Mouse (Mus musculus): Measurements from ENCODE around the gene Tent4b. TPM values are rescaled to one million over a fixed set of nuclear protein-coding genes. Genes with fewer than 3 reads are reported as not detected.

Tent4b gene
- total RNA-seq, 2 experiments from 2014 or later, result 36.5 to 37.9 TPM

DNA sequence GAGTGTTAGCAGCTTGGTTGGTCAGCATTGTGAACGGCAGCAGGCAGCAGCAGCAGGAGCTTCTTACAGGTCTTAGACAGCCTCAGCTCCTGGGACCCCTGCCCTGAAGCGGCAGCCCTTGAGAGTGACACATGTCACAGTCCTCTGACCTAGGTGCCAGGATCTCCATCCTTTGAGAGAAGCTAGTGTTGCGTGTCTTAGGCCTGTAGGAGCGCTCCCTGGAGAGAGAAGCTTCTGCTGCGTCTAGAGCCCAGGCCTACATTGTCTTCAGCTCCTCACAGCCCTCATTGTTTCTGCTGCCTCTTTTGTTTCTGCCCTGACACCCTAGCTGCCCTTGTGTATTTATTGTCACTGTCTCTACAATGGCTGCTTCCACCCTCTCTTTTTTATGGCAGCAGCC lies 26.3 kb downstream of the Tent4b start:
- intact Hi-C loops (cut with DNase I), result no loop called here
- no peak for DNase-seq (ENCODE audit: low spot score in 2 of 2)

DNA sequence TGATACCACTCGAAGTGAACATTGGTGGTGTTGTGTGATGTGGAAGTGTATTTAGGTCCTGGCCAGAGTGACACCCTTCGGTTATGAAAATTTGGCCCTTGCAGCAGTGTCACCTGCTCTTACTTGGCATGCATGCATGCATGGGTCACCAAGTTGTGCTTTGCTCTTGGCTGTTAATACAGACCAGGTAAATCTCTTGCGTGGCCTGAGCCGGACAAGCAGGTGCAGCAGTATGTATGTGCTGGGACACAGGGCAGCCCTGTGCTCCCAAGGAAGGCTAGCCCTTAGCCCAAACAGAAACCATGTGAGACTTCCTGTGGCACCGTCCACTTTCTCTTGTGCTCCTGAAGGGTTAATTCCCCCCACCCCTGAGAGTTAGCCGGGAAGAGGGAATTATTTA lies 28.8 kb downstream of the Tent4b start:
- intact Hi-C loops (cut with DNase I), result no loop called here
- no peak for DNase-seq (ENCODE audit: low spot score in 2 of 2)

DNA sequence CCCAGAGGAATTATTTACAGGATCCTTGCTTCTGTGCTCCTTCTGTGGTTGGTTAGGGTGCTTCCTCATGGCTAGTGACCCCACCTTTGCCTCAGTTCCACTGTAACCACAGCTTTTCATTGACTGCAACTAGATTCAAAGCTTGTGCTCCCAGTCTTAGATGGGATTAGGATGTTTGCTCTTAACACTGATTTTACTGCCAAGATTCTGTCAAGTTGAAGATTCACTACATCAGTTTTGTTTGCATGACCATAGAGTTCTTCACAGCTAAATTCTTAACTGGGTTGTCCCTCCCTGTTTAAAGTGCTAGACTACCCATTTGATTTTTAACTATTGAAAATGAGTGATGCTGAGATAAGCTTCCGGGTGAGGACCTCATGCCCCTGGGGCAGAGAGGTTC lies 29.3 kb downstream of the Tent4b start:
- intact Hi-C loops (cut with DNase I), result no loop called here
- no peak for DNase-seq (ENCODE audit: low spot score in 2 of 2)

DNA sequence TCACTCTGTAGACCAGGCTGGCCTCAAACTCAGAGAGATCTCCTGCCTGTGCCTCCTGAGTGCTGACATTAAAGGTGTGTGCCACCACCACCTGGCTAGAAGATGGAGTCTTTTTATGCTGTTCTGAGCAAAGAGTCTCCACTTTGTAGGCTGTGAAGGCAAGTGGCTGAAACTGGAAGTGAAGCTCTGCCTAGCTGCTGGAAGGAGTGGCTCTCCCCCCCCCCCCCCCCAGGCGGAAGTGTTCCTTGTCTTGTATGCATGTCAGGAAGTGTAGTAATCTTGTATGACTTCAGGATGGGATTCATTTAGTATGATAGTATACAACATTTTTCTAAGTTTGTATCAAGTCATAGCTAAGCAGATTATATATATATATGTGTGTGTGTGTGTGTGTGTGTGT lies 29.8 kb downstream of the Tent4b start:
- DNase-seq (ENCODE audit: low spot score in 2 of 2), result no peak
- intact Hi-C loops (cut with DNase I), result no loop called here

DNA sequence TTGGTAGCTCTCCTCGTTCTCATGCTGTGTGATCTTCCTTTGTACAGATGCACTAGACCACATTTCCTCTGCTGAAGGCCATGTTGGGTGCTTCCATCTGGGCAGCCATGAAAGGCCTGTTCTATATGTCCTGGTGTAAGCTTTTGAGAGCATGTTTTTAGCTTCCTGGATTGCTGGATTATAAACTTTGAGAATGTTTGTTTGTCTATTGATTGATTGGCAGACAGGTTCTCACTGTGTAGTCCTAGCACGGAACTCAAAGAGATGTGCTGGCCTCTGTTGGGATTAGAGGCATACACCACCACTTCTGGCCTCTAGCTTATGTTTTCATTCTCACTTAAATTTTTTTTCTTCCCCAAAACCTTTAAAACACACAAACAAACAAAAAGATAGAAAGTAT lies 37.7 kb downstream of the Tent4b start:
- no peak for DNase-seq (ENCODE audit: low spot score in 2 of 2)
- intact Hi-C loops (cut with DNase I), result no loop called here

DNA sequence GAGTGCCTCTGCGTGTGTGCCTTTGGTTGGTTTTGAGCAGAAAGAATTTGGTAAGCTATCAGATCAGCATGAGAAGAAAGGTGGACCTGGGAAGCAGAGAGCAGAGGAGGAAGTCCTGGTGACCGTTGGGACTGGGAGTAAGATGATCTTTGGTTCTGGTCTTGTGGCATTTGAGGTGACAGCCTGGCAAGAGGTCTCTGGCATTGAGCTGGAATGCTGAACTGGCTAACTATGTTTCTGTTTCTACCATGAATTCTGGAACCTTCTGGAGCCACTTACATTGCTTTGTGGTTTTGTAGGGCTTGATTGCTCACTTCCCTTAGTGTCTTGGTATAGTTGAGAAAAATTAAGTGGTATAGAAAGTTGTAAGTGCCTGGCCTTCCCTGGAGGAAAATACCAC lies 38.6 kb downstream of the Tent4b start:
- intact Hi-C loops (cut with DNase I), result no loop called here
- DNase-seq (ENCODE audit: low spot score in 2 of 2), result no peak

DNA sequence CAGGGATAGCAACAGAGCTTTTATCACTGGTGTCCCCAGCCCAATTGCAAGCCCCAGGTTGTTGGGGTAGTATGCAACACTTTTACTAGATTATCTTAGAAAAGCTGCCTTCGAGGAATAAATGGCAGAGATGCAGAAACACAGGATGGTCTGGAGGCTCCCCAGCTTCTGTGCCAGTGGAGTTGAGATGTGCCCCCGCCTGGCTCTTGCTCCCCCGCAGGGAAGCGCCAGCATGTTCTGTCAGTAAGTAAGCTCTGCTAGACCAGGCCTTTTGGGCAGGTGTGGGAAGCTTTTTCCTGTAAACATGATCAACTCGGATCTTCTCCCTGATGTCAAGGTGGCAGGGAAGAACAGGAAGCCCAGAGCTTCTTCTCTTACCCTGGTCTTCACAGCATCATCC lies 40.3 kb downstream of the Tent4b start:
- DNase-seq (ENCODE audit: low spot score in 2 of 2), result no peak

DNA sequence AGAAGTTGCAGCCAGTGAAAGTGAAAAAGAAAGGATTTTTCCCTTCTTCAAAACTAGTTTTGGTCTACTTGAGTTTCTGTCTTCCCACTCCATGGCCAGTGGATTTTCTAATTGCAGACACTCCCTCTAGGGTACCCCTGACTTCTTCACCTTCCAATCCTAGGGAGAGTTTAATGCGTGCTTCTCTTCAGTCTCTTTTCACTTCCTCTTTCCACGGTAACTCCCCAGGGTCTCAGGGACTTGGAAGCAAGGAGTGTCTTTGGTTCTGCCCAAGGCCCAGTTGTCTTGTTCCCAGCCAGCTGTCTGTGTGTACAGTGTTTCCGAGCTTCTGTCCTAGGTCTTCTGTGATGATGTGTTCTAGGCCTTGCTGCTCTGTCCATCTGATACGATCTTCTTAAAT lies 42.9 kb downstream of the Tent4b start:
- DNase-seq (ENCODE audit: low spot score in 2 of 2), result no peak
- intact Hi-C loops (cut with DNase I), result loop anchor here (5.0 kb wide), 1 partner anchor 40 kb away; no protein-coding TSS in a partner anchor

More for the DNA sequence above, 40.3 kb downstream of the Tent4b start:
- intact Hi-C loops (cut with DNase I), result no loop called here

DNA sequence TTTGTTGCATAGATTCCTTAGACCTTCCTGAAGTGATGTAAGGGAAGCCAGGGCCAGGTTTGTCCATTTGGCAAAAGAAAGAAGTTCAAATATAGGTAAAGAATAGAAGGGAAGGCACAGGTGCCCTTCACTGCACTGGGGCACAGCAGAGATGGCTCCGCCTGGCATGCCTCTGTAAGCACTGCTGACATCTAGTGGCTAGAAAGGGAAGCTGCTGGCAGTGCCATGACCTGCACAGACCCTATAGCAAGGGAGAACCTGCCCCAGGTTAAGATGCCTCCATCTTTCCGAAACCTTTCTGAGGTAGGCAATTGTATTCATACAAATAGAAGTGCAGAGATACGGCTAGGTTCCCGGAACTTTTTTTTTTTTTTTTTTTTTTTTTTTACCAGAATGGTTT lies 45.3 kb downstream of the Tent4b start:
- DNase-seq (ENCODE audit: low spot score in 2 of 2), result no peak
- intact Hi-C loops (cut with DNase I), result loop anchor here (5.0 kb wide), 1 partner anchor 42 kb away; no protein-coding TSS in a partner anchor

DNA sequence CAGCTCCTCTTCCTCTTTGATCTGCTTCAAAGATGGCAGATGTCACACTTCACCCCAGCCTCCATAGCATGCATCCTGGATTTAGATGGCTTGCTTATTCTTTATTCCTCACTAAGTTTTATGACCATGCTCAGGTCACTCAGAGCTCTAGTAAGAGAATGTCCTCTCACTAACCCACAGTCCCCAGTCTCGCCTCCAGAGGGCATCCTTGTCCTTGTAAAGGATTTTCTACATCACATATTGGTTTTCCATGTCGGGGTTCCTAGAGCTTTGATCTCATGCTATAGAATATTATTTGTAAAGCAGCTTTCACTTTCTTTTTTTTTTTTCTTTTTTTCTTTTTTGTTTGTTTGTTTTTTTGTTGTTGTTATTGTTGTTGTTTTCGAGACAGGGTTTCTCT lies 53.8 kb downstream of the Tent4b start:
- DNase-seq (ENCODE audit: low spot score in 2 of 2), result no peak

DNA sequence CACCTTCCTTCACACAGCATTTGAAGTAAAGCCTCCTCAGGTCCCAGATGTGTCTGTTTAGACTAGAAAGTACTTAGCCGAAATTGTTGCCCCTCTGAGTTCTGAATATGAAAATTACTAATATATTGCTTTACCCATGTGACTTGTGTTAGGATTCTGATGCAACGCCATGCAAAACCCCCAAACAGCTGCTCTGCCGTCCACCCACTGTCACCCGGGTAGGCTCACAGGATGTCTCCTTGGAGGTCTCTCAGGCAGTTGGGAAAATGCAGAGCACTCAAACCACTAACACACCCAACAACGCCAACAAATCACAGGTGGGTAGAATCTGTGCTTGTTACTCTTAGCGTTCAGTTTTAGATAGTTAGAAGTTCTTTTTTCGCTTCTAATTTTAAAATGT lies 55.9 kb downstream of the Tent4b start:
- no peak for DNase-seq (ENCODE audit: low spot score in 2 of 2)
- intact Hi-C loops (cut with DNase I), result no loop called here

More for the DNA sequence above, 53.8 kb downstream of the Tent4b start:
- intact Hi-C loops (cut with DNase I), result no loop called here

DNA sequence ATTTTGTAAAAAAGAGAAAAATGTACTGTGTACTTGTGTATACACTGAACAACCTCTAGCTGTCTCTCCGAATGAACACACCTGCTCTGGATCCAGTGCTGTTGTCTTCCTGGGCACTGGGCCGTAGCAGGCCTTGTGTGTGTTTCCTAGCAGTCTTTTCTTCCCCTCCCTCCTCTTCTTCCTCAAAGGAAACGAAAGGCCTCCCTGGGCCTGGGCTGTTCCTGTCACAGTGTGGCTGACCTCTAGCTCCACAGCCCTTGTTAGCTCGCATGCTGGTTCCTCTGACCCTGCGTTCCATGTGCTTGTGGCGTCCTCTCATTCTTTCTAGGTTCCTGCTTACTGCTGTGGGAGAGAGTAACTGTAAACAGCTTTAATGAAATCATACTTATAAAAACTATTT lies 59.0 kb downstream of the Tent4b start:
- DNase-seq (ENCODE audit: low spot score in 2 of 2), result no peak
- intact Hi-C loops (cut with DNase I), result no loop called here

DNA sequence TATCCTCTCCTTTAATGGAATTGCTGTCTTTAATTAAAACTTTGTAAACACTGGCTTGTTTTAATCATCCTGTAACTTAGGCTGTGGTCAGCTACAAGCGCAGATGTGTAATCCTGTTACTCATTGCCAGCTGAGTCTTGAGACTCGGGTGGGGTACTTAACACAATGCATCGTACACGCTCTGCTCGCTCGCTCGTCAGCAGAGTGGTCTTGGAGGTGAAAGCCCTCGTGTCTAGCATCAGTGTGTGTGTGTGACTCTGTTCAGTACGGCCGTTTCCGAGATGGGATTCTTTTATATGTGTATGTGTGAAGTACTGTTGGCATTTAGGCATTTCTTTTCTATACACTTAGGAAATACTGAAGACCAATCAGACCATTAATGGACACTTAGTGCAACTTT lies 59.5 kb downstream of the Tent4b start:
- intact Hi-C loops (cut with DNase I), result no loop called here
- DNase-seq (ENCODE audit: low spot score in 2 of 2), result no peak

DNA sequence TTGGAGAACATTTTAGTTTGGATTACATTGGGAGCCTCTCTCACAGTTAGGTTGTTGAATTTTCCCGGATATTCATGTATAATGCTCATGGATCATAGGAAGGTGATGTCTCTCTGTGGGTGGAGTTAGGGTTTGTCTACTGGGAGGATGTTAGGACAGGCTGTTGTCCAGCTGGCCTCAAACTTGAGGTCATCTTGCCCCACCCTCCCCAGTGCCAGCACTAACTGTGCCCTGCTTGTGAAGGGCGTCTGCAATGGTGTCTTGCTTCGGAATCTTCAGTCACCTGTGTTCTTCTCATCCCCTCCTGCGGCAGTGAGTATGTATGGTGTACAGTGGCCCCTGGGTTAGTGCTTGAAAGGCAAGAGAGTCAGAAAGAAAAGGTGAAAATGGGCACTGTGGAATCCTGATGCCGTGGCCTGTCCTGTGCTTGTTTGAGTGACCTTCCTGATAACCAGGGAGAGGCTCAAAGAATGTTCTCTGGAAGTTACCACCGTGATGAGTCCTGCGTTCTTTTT lies 61.5 kb downstream of the Tent4b start:
- DNase-seq (ENCODE audit: low spot score in 2 of 2), result no peak
- intact Hi-C loops (cut with DNase I), result no loop called here

DNA sequence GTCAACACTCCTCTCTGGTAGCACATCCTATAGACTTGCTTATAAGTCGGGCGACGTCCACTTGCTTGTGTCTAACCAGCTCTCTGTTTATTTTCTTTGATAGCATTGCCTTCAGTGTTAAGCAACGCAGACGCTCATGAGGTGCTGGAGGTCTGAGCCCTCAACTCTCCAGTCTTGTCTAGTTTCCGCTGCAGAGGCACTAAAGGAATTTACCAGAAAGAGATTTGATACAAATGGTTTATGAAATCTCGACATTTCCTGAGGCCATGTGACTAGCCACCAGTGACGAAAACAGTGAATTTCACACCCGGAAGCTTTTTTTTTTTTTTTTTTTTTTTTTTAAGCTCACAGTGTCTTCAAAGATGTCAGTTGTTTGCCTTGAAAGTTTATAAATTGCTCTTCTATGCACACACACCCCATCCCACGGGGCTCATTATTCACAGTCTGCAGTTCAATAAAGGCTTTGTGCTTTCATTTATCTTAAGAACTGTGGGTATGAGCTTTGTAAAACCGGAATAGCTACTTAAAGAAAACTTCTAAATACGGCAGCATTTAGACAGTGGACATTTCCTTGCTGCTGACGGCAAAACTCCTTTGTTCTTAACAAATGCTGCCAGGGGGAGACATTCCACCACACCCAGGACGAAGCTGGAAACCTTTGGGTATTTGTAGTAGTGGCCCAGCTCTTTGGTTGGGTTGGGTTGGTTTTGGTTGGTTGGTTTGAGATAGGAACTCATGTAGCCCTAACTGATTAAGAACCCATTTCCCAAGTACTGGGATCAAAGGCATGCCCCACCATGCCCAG lies 64.0 kb downstream of the Tent4b start:
- intact Hi-C loops (cut with DNase I), result no loop called here
- DNase-seq (ENCODE audit: low spot score in 2 of 2), result no peak

DNA sequence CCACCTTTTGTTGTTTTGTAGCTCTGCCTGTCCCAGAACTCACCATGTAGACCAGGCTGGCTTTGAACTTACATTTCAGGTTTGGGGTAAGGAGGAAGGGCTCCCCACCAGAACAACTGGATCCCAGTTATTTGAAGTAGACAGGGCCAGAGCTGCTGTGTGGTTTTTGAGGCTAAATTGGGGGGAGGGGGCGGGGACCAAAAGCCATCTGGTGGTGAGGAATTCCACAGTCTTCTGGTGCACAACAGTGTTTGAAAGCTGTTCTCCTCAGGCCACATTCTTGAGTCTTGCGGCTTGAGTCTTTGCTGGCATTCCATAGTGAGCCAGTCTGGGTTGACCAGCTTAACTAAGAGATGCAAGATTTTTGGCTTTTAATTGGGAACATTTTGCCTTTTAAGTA lies 66.5 kb downstream of the Tent4b start:
- intact Hi-C loops (cut with DNase I), result loop anchor here (2.0 to 5.0 kb wide), 2 partner anchors 93 to 357 kb away; no protein-coding TSS in a partner anchor
- DNase-seq (ENCODE audit: low spot score in 2 of 2), result no peak

DNA sequence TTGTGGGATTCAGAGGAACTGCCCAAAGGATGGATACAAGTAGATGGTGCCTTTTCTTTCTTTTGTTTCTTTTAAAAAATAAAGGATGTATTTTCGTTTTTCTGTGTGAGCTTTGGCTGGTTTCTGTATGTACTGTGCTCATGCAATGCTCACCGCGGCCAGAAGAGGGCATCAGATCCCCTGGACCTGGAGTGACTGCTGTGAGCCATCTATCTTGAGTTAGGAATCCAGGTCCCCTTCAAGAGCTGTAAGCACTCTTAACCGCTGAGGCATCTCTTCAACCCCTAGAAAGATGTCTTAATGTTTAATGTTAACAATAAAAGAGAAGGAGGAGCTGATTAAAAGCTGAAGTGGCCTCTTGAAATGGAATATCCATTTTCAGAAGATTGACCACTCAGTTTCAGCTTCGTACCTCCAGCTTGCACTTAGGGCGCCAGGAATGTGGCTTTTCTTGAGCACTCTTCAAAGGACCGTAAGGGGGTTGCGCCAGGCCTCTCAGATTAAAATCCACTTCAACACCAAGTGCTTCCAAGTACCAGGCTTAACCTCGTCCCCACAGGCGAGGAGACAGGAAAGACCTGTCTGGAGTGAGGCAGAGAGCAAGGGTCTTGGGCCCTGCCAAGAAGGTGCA lies 67.3 kb downstream of the Tent4b start:
- intact Hi-C loops (cut with DNase I), result loop anchor here (5.0 kb wide), 1 partner anchor 356 kb away; no protein-coding TSS in a partner anchor

DNA sequence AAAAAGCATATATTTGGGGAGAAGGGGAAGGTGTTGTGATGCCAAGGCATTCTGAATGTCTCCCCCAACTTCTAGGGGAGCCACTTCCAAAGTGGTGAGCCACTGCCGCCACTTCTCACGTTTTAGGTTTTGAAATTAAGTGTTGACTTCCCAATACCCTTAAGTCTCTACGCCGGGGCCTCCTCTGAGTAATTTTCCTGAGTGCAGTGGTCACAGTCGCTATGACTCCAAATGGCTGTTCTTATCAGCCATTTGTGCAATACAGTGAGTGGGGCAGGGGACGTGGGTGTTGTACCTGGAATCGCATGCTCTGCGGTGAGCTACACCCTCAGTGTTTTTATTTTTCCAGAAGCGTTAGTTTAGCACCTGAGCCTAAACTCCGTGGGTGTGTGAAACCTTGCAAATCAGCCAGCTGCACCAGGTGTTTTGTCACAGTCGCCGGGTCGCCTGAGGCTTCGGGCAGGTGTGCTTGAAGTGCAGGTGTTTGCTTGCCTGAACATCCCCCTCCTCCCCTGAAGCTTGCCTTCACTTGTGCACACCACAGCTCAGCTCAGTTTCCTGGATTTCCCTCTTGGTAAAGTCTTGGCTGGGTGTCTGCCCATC lies 67.9 kb downstream of the Tent4b start:
- intact Hi-C loops (cut with DNase I), result loop anchor here (5.0 kb wide), 1 partner anchor 355 kb away; no protein-coding TSS in a partner anchor
- no peak for DNase-seq (ENCODE audit: low spot score in 2 of 2)

More for the DNA sequence above, 67.3 kb downstream of the Tent4b start:
- DNase-seq (ENCODE audit: low spot score in 2 of 2), result peak; percentile 69 to 76

DNA sequence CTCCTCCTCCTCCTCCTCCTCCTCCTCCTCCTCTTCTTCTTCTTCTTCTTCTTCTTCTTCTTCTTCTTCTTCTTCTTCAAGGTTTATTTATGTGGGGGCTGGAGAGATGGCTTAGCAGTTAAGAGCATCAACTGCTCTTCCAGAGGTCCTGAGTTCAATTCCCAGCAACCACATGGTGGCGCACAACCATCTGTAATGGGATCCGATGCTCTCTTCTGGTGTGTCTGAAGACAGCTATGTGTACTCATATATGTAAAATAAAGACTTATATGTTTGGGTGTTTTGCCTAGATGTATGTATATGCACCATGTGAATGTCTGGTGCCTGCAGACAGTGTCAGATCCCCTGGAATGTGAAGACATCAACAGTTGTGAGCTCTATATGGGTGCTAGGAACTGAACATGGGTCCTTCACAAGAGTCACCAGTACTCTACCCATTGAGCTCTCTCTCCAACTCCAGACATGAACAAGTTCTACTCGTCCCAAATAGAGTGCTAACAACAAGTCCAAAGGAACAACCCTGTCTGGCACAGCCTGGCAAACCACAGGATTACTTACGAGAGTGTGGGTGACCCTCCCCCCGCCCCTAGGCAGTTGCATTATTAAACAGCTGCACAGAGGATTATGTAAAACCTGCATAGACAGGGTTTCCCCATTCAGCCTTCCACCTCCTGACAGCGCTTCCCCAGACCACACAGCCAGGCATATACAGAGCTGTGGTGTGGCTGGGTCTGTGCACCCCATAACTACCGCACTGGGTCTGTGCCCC lies 70.3 kb downstream of the Tent4b start:
- intact Hi-C loops (cut with DNase I), result loop anchor here (5.0 kb wide), 1 partner anchor 353 kb away; no protein-coding TSS in a partner anchor
- DNase-seq (ENCODE audit: low spot score in 2 of 2), result no peak

DNA sequence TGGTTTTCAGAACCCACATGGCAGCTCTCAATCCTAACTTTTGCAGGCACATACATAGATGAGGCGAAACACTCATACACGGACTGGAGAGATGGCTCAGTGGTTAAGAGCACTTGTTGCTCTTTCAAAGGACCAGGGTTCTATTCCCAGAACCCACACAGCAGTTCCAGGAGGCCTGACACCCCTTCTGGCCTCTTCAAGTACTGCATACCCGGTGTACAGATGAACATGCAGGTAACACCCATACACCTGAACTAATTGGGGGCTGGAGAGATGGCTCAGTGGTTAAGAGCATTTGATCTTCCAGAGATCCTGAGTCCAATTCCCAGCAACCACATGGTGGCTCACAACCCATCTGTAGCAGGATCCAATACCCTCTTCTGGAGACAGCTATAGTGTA lies 71.1 kb downstream of the Tent4b start:
- intact Hi-C loops (cut with DNase I), result no loop called here
- no peak for DNase-seq (ENCODE audit: low spot score in 2 of 2)

Measured in left cerebral cortex, postnatal 36 days (tissue).